Mouse (Mus musculus) intestine, embryonic 14.5 days (tissue): ENCODE measurements around the gene Vmn2r85. TPM values are rescaled to one million over a fixed set of nuclear protein-coding genes. Genes with fewer than 3 reads are reported as not detected.
A peak's percentile ranks its signal among the peaks of the same experiment; 100 is the strongest.
"Not testable (repeated sequence)": the region's sequence is repeated elsewhere in the genome, so short reads cannot be mapped to it uniquely, and the experiment has no call there.

Source experiments
- ATAC-seq: fragments of 200-750 bp; cut with Nextera tagmentation; replicated peaks from 2 replicates; pipeline ENCODE4 v1.8.0; 2017; ENCODE audit warnings: low read depth, moderate number of reproducible peaks, moderate TSS enrichment, moderate library complexity; ENCODE audit not compliant: low FRiP score, low TSS enrichment
- DNase-seq: peaks from one replicate; pipeline ENCODE4 v3.0.0-alpha.2; 2018; ENCODE audit warnings: low spot score
- H3K27ac ChIP-seq: fragments of 300-500 bp; sonication (generic); 2 replicates; pipeline ENCODE4 v1.5.1; 2014; ENCODE audit warnings: low read depth, mild to moderate bottlenecking, control low read depth
- H3K27me3 ChIP-seq: fragments of 300-500 bp; sonication (generic); replicated peaks from 2 replicates; pipeline ENCODE4 v1.6.1; 2014; ENCODE audit warnings: low read length, control low read depth; ENCODE audit not compliant: control insufficient read depth, insufficient read depth
- H3K36me3 ChIP-seq: fragments of 300-500 bp; sonication (generic); 2 replicates; pipeline ENCODE4 v1.6.1; 2014; ENCODE audit warnings: low read length, control low read depth; ENCODE audit not compliant: control insufficient read depth, insufficient read depth
- H3K4me1 ChIP-seq: fragments of 300-500 bp; sonication (generic); replicated peaks from 2 replicates; pipeline ENCODE4 v1.6.1; 2014; ENCODE audit warnings: low read length, control low read depth, mixed read lengths; ENCODE audit not compliant: control insufficient read depth, insufficient read depth
- H3K4me2 ChIP-seq: fragments of 300-500 bp; sonication (generic); 2 replicates; pipeline ENCODE4 v1.6.1; 2014; ENCODE audit warnings: low read length
- H3K4me3 ChIP-seq: fragments of 300-500 bp; sonication (generic); 2 replicates; pipeline ENCODE4 v1.5.1; 2014; ENCODE audit warnings: low read depth, low read length, control low read depth, mixed read lengths
- H3K9ac ChIP-seq: fragments of 300-500 bp; sonication (generic); 2 replicates; pipeline ENCODE4 v1.6.1; 2014; ENCODE audit warnings: mild to moderate bottlenecking, low read length
- H3K9me3 ChIP-seq: fragments of 300-500 bp; sonication (generic); 2 replicates; pipeline ENCODE4 v1.6.1; 2016; ENCODE audit warnings: low read length, control low read depth; ENCODE audit not compliant: control insufficient read depth
- WGBS: fragments of 180-500 bp; shearing (Covaris S2); extraction: QIAGEN DNeasy Blood & Tissue Kit; methylation state at CpG from one replicate; pipeline ENCODE4 v1.1.7; 2014; 5-methylcytosine and 5-hydroxymethylcytosine counted together
- polyA plus RNA-seq: library from polyadenylated mRNA; unstranded; fragments of >200 nt; fragmentation: Nextera tagmentation; extraction: Ambion mirVana; gene quantifications from 2 replicates; pipeline ENCODE4 v1.2.1, GENCODE M21; 2014

Vmn2r85 gene
- not detected in 2 replicates for polyA plus RNA-seq

- DNase-seq, ATAC-seq, H3K9me3 ChIP-seq, H3K4me2 ChIP-seq, H3K27ac ChIP-seq, H3K4me1 ChIP-seq, H3K4me3 ChIP-seq, H3K36me3 ChIP-seq, H3K9ac ChIP-seq, H3K27me3 ChIP-seq: not testable (repeated sequence)
These were observed at the start of gene Vmn2r85 for GRCm38 (mm10) chr10:130429603-130430002. Gene Vmn2r85, minus strand, starts transcription at chr10:130429703.

GRCm38 (mm10) chr10:130470311-130470760 is 40.8 kb upstream of the Vmn2r85 start:
- DNase-seq (peak; percentile 76), ATAC-seq (peak; percentile 95)
- no peaks in the 10 kb centered on the region for H3K27me3 ChIP-seq
- H3K27ac ChIP-seq: no peak overlapping the region
- WGBS: 1% methylated on average over 36 of the region's 36 CpGs
- H3K4me2 ChIP-seq: peak overlapping the region; percentile 70
- peak overlapping the region; percentile 39 for H3K4me3 ChIP-seq
- peak overlapping the region; percentile 56 for H3K9ac ChIP-seq
- H3K36me3 ChIP-seq: no peaks in the 10 kb centered on the region
- no peaks in the 10 kb centered on the region for H3K4me1 ChIP-seq
- H3K9me3 ChIP-seq: no peaks in the 10 kb centered on the region

GRCm38 (mm10) chr10:130455950-130456349 is 26.4 kb upstream of the Vmn2r85 start, which contains the start of gene Vmn2r86:
Gene Vmn2r86, minus strand, starts transcription at chr10:130456050.
- H3K27ac ChIP-seq, DNase-seq, H3K9ac ChIP-seq, H3K4me1 ChIP-seq, H3K4me3 ChIP-seq, H3K27me3 ChIP-seq, H3K9me3 ChIP-seq, H3K4me2 ChIP-seq, H3K36me3 ChIP-seq, ATAC-seq: not testable (repeated sequence)
- WGBS: 88% methylated on average over 1 of the region's 1 CpGs

- DNase-seq: no peak
- Histone ChIP-seq H3K4me2 (no peak overlapping the region), H3K4me1 (no peaks in the 10 kb centered on the region), H3K27me3 (no peaks in the 10 kb centered on the region), H3K9me3 (no peaks in the 10 kb centered on the region), H3K36me3 (no peaks in the 10 kb centered on the region), H3K4me3 (no peak overlapping the region), H3K9ac (no peak overlapping the region), H3K27ac (no peak overlapping the region)
- 0 out of 2 replicates have a peak, but pooled peaks have one; percentile 23 for ATAC-seq
- WGBS: 89% methylated on average over 21 of the region's 21 CpGs
These were observed 15.3 kb upstream of the Vmn2r85 start for GRCm38 (mm10) chr10:130444776-130445175.

GRCm38 (mm10) chr10:130434185-130434898 is 4.8 kb upstream of the Vmn2r85 start:
- H3K9ac ChIP-seq, ATAC-seq, DNase-seq, H3K27me3 ChIP-seq, H3K4me1 ChIP-seq, H3K4me2 ChIP-seq, H3K27ac ChIP-seq, H3K36me3 ChIP-seq, H3K4me3 ChIP-seq, H3K9me3 ChIP-seq: not testable (repeated sequence)
- 82% methylated on average over 11 of the region's 11 CpGs for WGBS

- ATAC-seq: not testable (repeated sequence)
These were observed 7.1 kb downstream of the Vmn2r85 start for GRCm38 (mm10) chr10:130422368-130422767.

GRCm38 (mm10) chr10:130420401-130420800 is 9.1 kb downstream of the Vmn2r85 start:
- Histone ChIP-seq H3K4me1 (no peaks in the 10 kb centered on the region), H3K4me2 (no peak overlapping the region), H3K9ac (no peak overlapping the region), H3K36me3 (no peaks in the 10 kb centered on the region), H3K27ac (no peak overlapping the region), H3K27me3 (no peaks in the 10 kb centered on the region), H3K4me3 (no peak overlapping the region), H3K9me3 (no peaks in the 10 kb centered on the region)
- DNase-seq (no peak), ATAC-seq (no peak)
- 82% methylated on average over 3 of the region's 3 CpGs for WGBS

More at GRCm38 (mm10) chr10:130422368-130422767, 7.1 kb downstream of the Vmn2r85 start:
- not testable (repeated sequence) for H3K36me3 ChIP-seq, H3K27ac ChIP-seq, DNase-seq, H3K4me3 ChIP-seq, H3K9ac ChIP-seq, H3K4me2 ChIP-seq, H3K4me1 ChIP-seq, H3K9me3 ChIP-seq, H3K27me3 ChIP-seq
- 68% methylated on average over 2 of the region's 2 CpGs for WGBS

- not testable (repeated sequence) for H3K9ac ChIP-seq, H3K4me2 ChIP-seq, ATAC-seq, H3K27ac ChIP-seq, H3K36me3 ChIP-seq, H3K27me3 ChIP-seq, DNase-seq, H3K4me3 ChIP-seq, H3K9me3 ChIP-seq, H3K4me1 ChIP-seq
- 71% methylated on average over 2 of the region's 2 CpGs for WGBS
These were observed 9.5 kb downstream of the Vmn2r85 start for GRCm38 (mm10) chr10:130419954-130420353.

- not testable (repeated sequence) for H3K9me3 ChIP-seq, ATAC-seq, H3K9ac ChIP-seq, H3K27ac ChIP-seq, H3K4me2 ChIP-seq, H3K4me1 ChIP-seq, DNase-seq, H3K36me3 ChIP-seq, H3K27me3 ChIP-seq, H3K4me3 ChIP-seq
These were observed 13.2 kb downstream of the Vmn2r85 start for GRCm38 (mm10) chr10:130416352-130416751.
